11 mouse cellular contexts compared by ENCODE assay signal in the genomic region with DNA sequence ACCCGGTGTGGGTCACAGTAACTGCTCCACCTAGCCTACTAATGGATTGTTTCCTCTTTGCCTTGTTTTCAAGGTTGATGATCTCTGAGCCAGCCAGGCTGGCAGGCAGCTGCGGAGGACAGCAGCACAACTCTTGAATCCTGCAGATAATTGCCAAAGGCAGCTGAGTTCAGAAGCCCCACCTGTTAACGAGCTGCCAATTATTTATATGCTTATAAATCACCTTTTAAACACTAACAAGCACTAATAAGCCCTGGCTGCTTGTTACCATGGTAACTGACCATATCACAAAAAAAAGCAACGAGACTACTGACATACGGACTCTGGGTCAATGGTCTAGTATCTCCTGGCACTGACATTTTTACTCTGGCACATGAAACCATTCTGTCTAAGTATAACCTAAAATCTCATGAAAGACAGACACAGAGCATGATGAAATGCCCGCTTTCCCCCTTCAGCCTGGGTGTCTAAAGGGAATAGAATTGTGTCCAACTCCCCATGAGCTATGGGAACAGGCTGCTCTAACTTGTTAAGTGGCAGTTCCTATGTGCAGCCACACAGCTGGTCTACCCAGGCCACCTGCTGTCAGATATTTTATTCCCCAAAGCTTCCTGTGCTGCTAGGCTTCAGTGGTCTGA.
A peak's percentile ranks its signal among the peaks of the same experiment; 100 is the strongest.
DNase-seq lines count a peak whose midpoint lies in the region; ATAC-seq and TF ChIP-seq lines count a peak whose summit lies in the region.
"Had no signal": no experiment of that assay in that cellular context is flagged by ENCODE, and none has a peak within 500 bp of the region (broad histone marks: within the 10 kb centered on the region; RNA-seq: fewer than 3 reads in every experiment).

No protein-coding gene starts in this region.

- DNase-seq in embryo, embryonic 11 days = peak; percentile 15
- no peak for DNase-seq in embryo, embryonic 10 days (ENCODE audit: low spot score)
- DNase-seq in liver, adult 2 months (ENCODE audit: extremely low read depth, low read depth, low spot score) = peak; percentile 42
- DNase-seq in liver, postnatal 0 days = no peak
- DNase-seq in hindlimb bud, embryonic 11.5 days (ENCODE audit: extremely low spot score, low read depth, low spot score) = peak; percentile 73
- DNase-seq in left cerebral cortex, adult 8-10 months (ENCODE audit: low spot score in 2 of 2) = no peak
- no peak for DNase-seq in spleen, postnatal 10 days (ENCODE audit: low spot score in 2 of 2)
- DNase-seq: right cerebral cortex, postnatal 25 days had no signal

- H3K36me3 ChIP-seq in liver, adult 2 months (ENCODE audit: control insufficient read depth, insufficient read depth, low read length) = no peaks in the 10 kb centered on the region
- H3K36me3 ChIP-seq in liver, postnatal 0 days (replicated peaks; ENCODE audit: insufficient read depth, low read length) = no peaks in the 10 kb centered on the region
- no peaks in the 10 kb centered on the region for H3K36me3 ChIP-seq in midbrain, embryonic 16.5 days (ENCODE audit: control insufficient read depth, insufficient read depth, low read length)
- H3K36me3 ChIP-seq: lung, embryonic 15.5 days had no signal

- no peaks in the 10 kb centered on the region for H3K4me1 ChIP-seq in liver, adult 2 months (ENCODE audit: control insufficient read depth, insufficient read depth, low read length)
- no peaks in the 10 kb centered on the region for H3K4me1 ChIP-seq in liver, postnatal 0 days (ENCODE audit: insufficient read depth)
- H3K4me1 ChIP-seq in midbrain, embryonic 16.5 days (ENCODE audit: control insufficient read depth, insufficient read depth, low read length) = peaks cover 12% of the 10 kb centered on the region
- H3K4me1 ChIP-seq: lung, embryonic 15.5 days had no signal

- 52% methylated on average over 6 of the region's 6 CpGs for WGBS in liver, adult 2 months
- WGBS in liver, postnatal 0 days (ENCODE audit: insufficient replicate concordance) = 67% methylated on average over 6 of the region's 6 CpGs
- 48% methylated on average over 6 of the region's 6 CpGs for WGBS in midbrain, embryonic 16.5 days

- no peak overlapping the region for H3K9ac ChIP-seq in liver, adult 2 months (ENCODE audit: low read depth, low read length)
- no peak overlapping the region for H3K9ac ChIP-seq in liver, postnatal 0 days (replicated peaks)
- no peak overlapping the region for H3K9ac ChIP-seq in midbrain, embryonic 16.5 days (ENCODE audit: low read depth, low read length)
- H3K9ac ChIP-seq: lung, embryonic 15.5 days had no signal

- no peaks in the 10 kb centered on the region for H3K27me3 ChIP-seq in liver, adult 2 months (ENCODE audit: control insufficient read depth, insufficient read depth, low read length)
- H3K27me3 ChIP-seq in liver, postnatal 0 days (ENCODE audit: insufficient read depth, low read length) = no peaks in the 10 kb centered on the region
- H3K27me3 ChIP-seq in midbrain, embryonic 16.5 days (ENCODE audit: control insufficient read depth, insufficient read depth, low read depth, low read length) = no peaks in the 10 kb centered on the region
- H3K27me3 ChIP-seq: lung, embryonic 15.5 days had no signal

- no peaks in the 10 kb centered on the region for H3K9me3 ChIP-seq in liver, postnatal 0 days (ENCODE audit: low read length)
- no peaks in the 10 kb centered on the region for H3K9me3 ChIP-seq in midbrain, embryonic 16.5 days (replicated peaks; ENCODE audit: control insufficient read depth, low read length, poor library complexity, severe bottlenecking)
- H3K9me3 ChIP-seq: lung, embryonic 15.5 days had no signal

- H3K4me3 ChIP-seq in liver, adult 2 months (ENCODE audit: insufficient read depth, low read depth, low read length) = no peak overlapping the region
- H3K4me3 ChIP-seq in liver, postnatal 0 days (ENCODE audit: low read depth, low read length) = no peak overlapping the region
- no peak overlapping the region for H3K4me3 ChIP-seq in midbrain, embryonic 16.5 days (ENCODE audit: low read depth, low read length)
- H3K4me3 ChIP-seq: erythroblast, embryonic 14.5 days; lung, embryonic 15.5 days had no signal

- H3K27ac ChIP-seq in liver, adult 2 months (replicated peaks; ENCODE audit: insufficient read depth, low read depth, low read length) = no peak overlapping the region
- no peak overlapping the region for H3K27ac ChIP-seq in liver, postnatal 0 days (ENCODE audit: low read depth)
- H3K27ac ChIP-seq in midbrain, embryonic 16.5 days (ENCODE audit: low read length) = 0 out of 2 replicates have a peak overlapping the region, but pooled peaks have one; percentile 42
- H3K27ac ChIP-seq: lung, embryonic 15.5 days had no signal

- TF ChIP-seq POLR2A in liver, adult 2 months (IDR thresholded peaks at IDR 0.05; ENCODE audit: extremely low read depth, insufficient read depth, low read length) = no peak

- no peaks in the 10 kb centered on the region for H3K79me2 ChIP-seq in liver, adult 2 months (ENCODE audit: control insufficient read depth, insufficient read depth, low read length)

- no peak for ATAC-seq in liver, postnatal 0 days
- peak; percentile 64 for ATAC-seq in midbrain, embryonic 16.5 days

- no peak overlapping the region for H3K4me2 ChIP-seq in liver, postnatal 0 days (ENCODE audit: low read depth, low read length)
- H3K4me2 ChIP-seq in midbrain, embryonic 16.5 days (ENCODE audit: low read length) = peak overlapping the region; percentile 17; the same call in 1 of the 2 replicates
- H3K4me2 ChIP-seq: lung, embryonic 15.5 days had no signal

- TF ChIP-seq EP300 in liver, postnatal 0 days (IDR thresholded peaks at IDR 0.05; ENCODE audit: low read depth) = no peak

- TF ChIP-seq CTCF in liver, adult 2 months (IDR thresholded peaks at IDR 0.05; ENCODE audit: low read depth, low read length) = no peak
- TF ChIP-seq CTCF in liver, postnatal 0 days (IDR thresholded peaks at IDR 0.05; ENCODE audit: low read depth) = no peak

Comparison
In these comparisons a context has a peak if more than half of its experiments do, and no peak if none do; other contexts are left out.
1. DNase-seq: peak in embryo, embryonic 11 days (single experiment), liver, adult 2 months (single experiment) and hindlimb bud, embryonic 11.5 days (single experiment); none in embryo, embryonic 10 days (single experiment), liver, postnatal 0 days (single experiment), left cerebral cortex, adult 8-10 months (0 of 2) and spleen, postnatal 10 days (0 of 2).